Mouse (Mus musculus) liver, postnatal 0 days (tissue): Measurements from ENCODE around the gene Dad1. TPM values are rescaled to one million over a fixed set of nuclear protein-coding genes. Genes with fewer than 3 reads are reported as not detected.

ENCODE experiments used
- ATAC-seq: fragments of 200-750 bp; cut with Nextera tagmentation; 2 replicates; pipeline ENCODE4 v1.8.0; 2017; ENCODE audit warnings: mild to moderate bottlenecking, moderate library complexity
- DNase-seq: peaks from one replicate; pipeline ENCODE4 v3.0.0-alpha.2; 2016
- H3K27ac ChIP-seq: fragments of 300-500 bp; sonication (generic); 2 replicates; pipeline ENCODE4 v1.5.1; 2014; ENCODE audit warnings: antibody characterized with exemption, moderate library complexity, mild to moderate bottlenecking, low read depth
- H3K27me3 ChIP-seq: fragments of 300-500 bp; sonication (generic); 2 replicates; pipeline ENCODE4 v1.6.1; 2014; ENCODE audit warnings: low read length, control low read depth, mixed read lengths; ENCODE audit not compliant: insufficient read depth
- H3K36me3 ChIP-seq: fragments of 300-500 bp; sonication (generic); replicated peaks from 2 replicates; pipeline ENCODE4 v1.6.1; 2014; ENCODE audit warnings: mild to moderate bottlenecking, control low read depth, low read length, moderate library complexity, mixed read lengths; ENCODE audit not compliant: insufficient read depth
- H3K4me1 ChIP-seq: fragments of 300-500 bp; sonication (generic); 2 replicates; pipeline ENCODE4 v1.6.1; 2014; ENCODE audit warnings: antibody characterized with exemption, mild to moderate bottlenecking, control low read depth; ENCODE audit not compliant: insufficient read depth
- H3K4me2 ChIP-seq: fragments of 300-500 bp; sonication (generic); 2 replicates; pipeline ENCODE4 v1.6.1; 2014; ENCODE audit warnings: low read depth, mild to moderate bottlenecking, low read length, moderate library complexity, mixed read lengths
- H3K4me3 ChIP-seq: fragments of 300-500 bp; sonication (generic); 2 replicates; pipeline ENCODE4 v1.5.1; 2014; ENCODE audit warnings: low read depth, low read length
- H3K9ac ChIP-seq: fragments of 300-500 bp; sonication (generic); replicated peaks from 2 replicates; pipeline ENCODE4 v1.6.1; 2014; ENCODE audit warnings: mild to moderate bottlenecking, moderate library complexity
- H3K9me3 ChIP-seq: fragments of 300-500 bp; sonication (generic); 2 replicates; pipeline ENCODE4 v1.6.1; 2016; ENCODE audit warnings: mild to moderate bottlenecking, control low read depth, low read length, mixed read lengths
- CTCF ChIP-seq: sonication (generic); IDR thresholded peaks from 2 replicates; pipeline ENCODE4 v1.5.1; 2016; ENCODE audit warnings: antibody characterized with exemption, low read depth
- EP300 ChIP-seq: IDR thresholded peaks from 2 replicates; pipeline ENCODE4 v1.6.1; 2016; ENCODE audit warnings: antibody characterized with exemption, low read depth, mild to moderate bottlenecking
- WGBS: fragments of 180-500 bp; shearing (Covaris S2); extraction: QIAGEN DNeasy Blood & Tissue Kit; methylation state at CpG from one replicate; pipeline ENCODE4 v1.1.7; 2014; ENCODE audit not compliant: insufficient replicate concordance; 5-methylcytosine and 5-hydroxymethylcytosine counted together
- polyA plus RNA-seq: library from polyadenylated mRNA; unstranded; fragments of >200 nt; fragmentation: Nextera tagmentation; extraction: Ambion mirVana; gene quantifications from 2 replicates; pipeline ENCODE4 v1.2.1, GENCODE M21; 2015

Dad1 gene
- polyA plus RNA-seq, 1 experiment from 2014 or later, result 226 TPM

DNA sequence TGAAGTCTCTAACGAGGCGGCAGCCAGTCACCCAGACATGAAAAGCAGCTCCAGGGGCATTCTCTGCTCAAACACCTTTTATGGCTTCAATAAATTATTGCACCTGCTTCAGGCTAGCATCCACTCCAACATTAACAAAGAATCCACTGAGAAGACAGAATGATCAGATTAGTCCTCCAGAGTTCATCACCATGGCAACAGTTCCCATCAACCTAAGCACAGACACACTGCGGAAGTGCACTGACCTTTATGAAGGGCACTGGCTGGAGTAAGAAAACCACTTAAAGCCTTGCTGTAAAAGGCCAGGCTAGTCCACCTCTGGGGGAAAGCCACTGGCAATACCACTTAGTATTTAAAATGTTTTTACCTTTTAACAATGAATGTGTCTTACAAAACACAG is 9.7 kb downstream of the Dad1 start:
- H3K9me3 ChIP-seq, result no peaks in the 10 kb centered on the region
- no peaks in the 10 kb centered on the region for H3K27me3 ChIP-seq
- H3K4me2 ChIP-seq, result no peak overlapping the region
- ATAC-seq (no peak), DNase-seq (no peak)
- H3K4me1 ChIP-seq, result 0 out of 2 replicates have a peak, but pooled peaks cover 5% of the 10 kb centered on the region
- no peak overlapping the region for H3K4me3 ChIP-seq
- H3K9ac ChIP-seq, result no peak overlapping the region
- WGBS, result 78% methylated on average over 3 of the region's 3 CpGs
- peaks cover 37% of the 10 kb centered on the region for H3K36me3 ChIP-seq
- TF ChIP-seq EP300 (no peak), CTCF (no peak)
- no peak overlapping the region for H3K27ac ChIP-seq

DNA sequence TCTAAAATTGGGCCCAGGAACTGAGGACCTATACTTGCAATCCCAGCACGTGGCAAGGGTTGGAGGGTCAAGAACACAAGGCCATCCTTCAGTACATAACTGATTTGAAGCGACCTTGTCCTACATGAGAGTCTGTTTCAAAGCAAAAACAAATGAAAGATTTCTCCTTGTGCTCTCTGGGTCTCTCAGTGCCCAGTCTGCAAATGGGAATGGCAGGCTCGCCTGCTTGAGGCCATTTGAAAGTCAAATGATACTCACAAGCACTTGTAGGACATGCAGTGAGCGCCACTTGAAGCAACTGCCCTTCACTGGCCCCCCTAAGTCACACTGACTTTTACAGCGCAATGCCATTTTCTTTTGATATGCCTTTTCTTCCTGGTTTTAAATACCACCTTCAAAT is 13.4 kb downstream of the Dad1 start:
- H3K4me1 ChIP-seq, result no peaks in the 10 kb centered on the region
- H3K27ac ChIP-seq, result no peak overlapping the region
- TF ChIP-seq CTCF (no peak), EP300 (no peak)
- H3K9ac ChIP-seq, result no peak overlapping the region
- DNase-seq (no peak), ATAC-seq (no peak)
- H3K4me2 ChIP-seq, result no peak overlapping the region
- H3K9me3 ChIP-seq, result no peaks in the 10 kb centered on the region
- peaks cover 47% of the 10 kb centered on the region for H3K36me3 ChIP-seq
- no peaks in the 10 kb centered on the region for H3K27me3 ChIP-seq
- no peak overlapping the region for H3K4me3 ChIP-seq
- WGBS, result 90% methylated on average over 5 of the region's 5 CpGs

DNA sequence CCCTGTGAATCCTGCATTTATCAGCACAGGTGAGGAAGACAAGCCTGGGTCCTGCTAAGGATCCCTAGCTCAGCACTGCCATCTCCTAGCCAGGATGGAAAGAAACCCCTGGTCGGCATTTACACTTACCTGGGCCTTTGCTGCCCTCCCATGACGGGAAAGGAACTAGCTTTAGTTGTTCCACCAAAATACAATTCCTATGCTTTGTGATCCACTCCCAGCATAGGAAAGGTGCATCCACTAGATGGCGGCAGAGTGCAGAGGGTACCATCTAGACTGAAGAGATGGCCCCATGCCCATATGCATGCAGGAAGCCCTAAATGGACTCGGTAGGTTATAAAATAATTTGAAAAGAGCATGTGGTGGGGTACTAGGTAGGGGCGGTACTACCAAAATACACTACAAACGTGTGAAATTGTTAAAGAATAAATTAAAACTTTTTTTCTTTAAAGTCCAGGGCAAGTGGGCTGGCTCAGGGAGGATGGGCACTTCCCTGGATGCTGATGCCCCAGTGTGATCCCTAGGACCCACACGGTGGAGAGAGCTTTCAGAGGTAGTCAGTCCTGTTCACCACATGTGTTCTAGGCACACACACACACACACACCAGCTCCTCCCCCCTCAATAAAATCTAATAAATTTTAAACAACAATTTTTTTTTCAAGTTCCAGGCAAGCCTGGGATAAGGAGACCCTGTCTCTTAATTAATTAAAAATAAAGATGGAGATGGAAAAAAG is 14.7 kb downstream of the Dad1 start:
- peaks cover 2% of the 10 kb centered on the region; the same call in 1 of the 2 replicates for H3K4me1 ChIP-seq

DNA sequence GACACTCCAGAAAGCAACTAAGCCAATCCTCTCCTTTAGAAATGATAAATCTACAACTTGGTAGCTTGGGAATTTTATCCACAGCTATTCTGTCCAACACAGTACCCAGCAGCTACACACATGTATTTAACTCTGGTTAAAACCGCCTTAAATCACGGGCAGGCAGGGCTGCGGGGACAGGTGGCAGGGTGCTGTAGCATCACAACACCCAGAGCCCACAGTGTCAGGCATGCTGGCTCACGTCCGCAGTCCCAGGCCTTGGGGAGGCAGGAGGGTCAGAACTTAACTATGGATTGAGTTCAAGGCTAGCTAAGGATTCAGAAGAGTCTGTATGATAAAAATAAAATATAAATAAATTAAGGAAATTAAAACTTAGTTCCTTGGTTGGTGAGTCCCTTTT is 17.0 kb downstream of the Dad1 start:
- ATAC-seq (no peak), DNase-seq (no peak)
- no peak overlapping the region for H3K4me2 ChIP-seq
- H3K4me1 ChIP-seq, result peaks cover 17% of the 10 kb centered on the region
- 90% methylated on average over 5 of the region's 5 CpGs for WGBS
- H3K9me3 ChIP-seq, result no peaks in the 10 kb centered on the region
- no peaks in the 10 kb centered on the region for H3K27me3 ChIP-seq
- no peak overlapping the region for H3K27ac ChIP-seq
- H3K9ac ChIP-seq, result no peak overlapping the region
- TF ChIP-seq EP300, result no peak
- no peak for TF ChIP-seq CTCF
- H3K36me3 ChIP-seq, result peaks cover 43% of the 10 kb centered on the region
- no peak overlapping the region for H3K4me3 ChIP-seq

More for the DNA sequence above, 14.7 kb downstream of the Dad1 start:
- no peaks in the 10 kb centered on the region for H3K27me3 ChIP-seq
- no peak overlapping the region for H3K9ac ChIP-seq
- H3K4me2 ChIP-seq, result no peak overlapping the region
- H3K36me3 ChIP-seq, result peaks cover 57% of the 10 kb centered on the region
- ATAC-seq, result peak; percentile 80
- WGBS, result 18% methylated on average over 7 of the region's 7 CpGs
- peak; percentile 89 for DNase-seq
- H3K27ac ChIP-seq, result no peak overlapping the region
- no peaks in the 10 kb centered on the region for H3K9me3 ChIP-seq
- no peak overlapping the region for H3K4me3 ChIP-seq
- peak; percentile 99 for TF ChIP-seq CTCF
- no peak for TF ChIP-seq EP300

DNA sequence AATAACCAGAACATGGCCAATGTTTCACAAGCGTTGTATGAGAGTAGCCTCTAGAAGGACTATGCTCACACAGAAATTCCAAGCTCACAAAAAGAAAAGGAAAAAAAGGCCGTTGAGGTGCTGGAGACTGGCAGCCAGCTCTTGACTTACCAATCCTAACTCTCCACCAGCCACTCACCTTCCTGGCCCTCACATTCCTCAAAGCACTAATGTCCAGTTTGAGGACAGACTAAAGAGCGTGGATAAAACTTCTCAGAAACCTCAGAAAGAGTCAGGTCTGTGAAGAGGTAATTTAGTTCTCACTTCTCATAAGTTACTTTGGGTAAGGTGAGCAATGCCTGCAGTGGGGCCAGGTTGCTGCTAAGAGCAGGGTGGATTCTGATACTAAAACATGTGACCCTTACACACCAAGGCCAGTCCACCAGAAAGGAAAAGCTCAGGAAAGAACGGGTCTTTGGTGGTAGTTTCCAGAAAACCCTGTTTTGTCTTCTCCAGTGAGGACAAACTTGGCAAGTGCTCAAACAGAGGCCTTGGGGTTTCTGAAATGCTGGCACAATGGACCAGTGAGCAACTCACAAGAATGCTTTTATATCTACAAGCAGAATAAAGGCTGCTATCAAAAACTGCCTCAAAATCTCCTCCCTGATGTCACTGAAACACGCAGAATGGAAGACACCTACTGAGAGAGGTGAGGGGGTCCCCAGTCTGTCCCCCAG is 17.9 kb downstream of the Dad1 start:
- Histone ChIP-seq H3K27me3 (no peaks in the 10 kb centered on the region), H3K4me1 (peaks cover 19% of the 10 kb centered on the region), H3K4me3 (no peak overlapping the region), H3K27ac (no peak overlapping the region), H3K4me2 (no peak overlapping the region), H3K9ac (no peak overlapping the region), H3K9me3 (no peaks in the 10 kb centered on the region), H3K36me3 (peaks cover 34% of the 10 kb centered on the region)
- TF ChIP-seq CTCF (no peak), EP300 (no peak)
- WGBS, result 79% methylated on average over 5 of the region's 5 CpGs
- ATAC-seq, result no peak
- DNase-seq, result no peak

DNA sequence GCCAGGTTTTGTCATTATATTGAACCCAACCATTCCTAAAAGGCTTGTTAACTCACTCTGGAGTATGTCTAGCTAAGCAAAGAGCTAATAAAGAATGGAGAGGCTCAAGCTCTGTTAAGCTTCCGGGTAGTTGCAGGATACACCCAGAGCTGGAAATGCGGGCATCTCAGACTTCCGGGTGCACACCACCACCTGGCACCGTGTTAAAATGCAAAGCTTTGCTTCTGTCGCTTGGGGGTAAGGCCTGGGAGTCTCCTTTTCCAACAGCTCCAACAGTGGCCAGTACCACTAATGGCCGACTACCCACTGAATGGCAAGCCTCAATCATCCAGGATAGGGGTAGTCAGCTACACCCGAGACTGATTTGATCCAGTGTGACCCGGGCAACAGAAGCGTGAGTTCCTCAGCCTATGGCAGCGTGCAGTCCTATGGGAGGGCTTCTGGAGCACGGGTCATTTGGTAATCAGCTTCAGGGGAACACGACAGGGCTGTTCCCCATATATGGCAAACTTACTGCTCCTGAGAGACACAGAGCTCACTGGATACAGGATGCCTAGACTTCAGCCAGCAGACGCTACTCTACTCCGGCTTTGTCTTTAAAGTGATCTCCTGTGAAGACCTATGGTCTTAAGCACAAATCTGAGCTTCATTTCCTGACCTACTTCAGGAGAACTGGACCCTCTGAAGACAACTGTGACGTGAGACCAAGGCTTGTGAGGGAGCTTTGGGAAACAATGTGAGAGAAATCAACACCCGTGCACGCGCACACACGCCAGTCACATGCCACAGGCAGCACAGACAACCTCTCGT is 19.5 kb downstream of the Dad1 start:
- H3K27me3 ChIP-seq, result no peaks in the 10 kb centered on the region
- WGBS, result 85% methylated on average over 20 of the region's 20 CpGs
- no peaks in the 10 kb centered on the region for H3K9me3 ChIP-seq
- no peak overlapping the region for H3K4me2 ChIP-seq
- no peak for TF ChIP-seq CTCF
- no peak for TF ChIP-seq EP300
- DNase-seq, result no peak
- no peak overlapping the region for H3K4me3 ChIP-seq
- peaks cover 19% of the 10 kb centered on the region for H3K4me1 ChIP-seq
- H3K27ac ChIP-seq, result peak overlapping the region; percentile 73
- no peak overlapping the region; the same call in 1 of the 2 replicates for H3K9ac ChIP-seq
- H3K36me3 ChIP-seq, result peaks cover 23% of the 10 kb centered on the region
- no peak for ATAC-seq
